Mouse (Mus musculus) embryonic fibroblast, embryonic 13.5 days (primary cell): ENCODE measurements around the gene Ikzf1.

Experiments used
- CTCF ChIP-seq: IDR thresholded peaks from 2 replicates; pipeline ENCODE4 v1.5.1; 2011; ENCODE audit warnings: mild to moderate bottlenecking, control low read depth, low read length, moderate library complexity, borderline replicate concordance; ENCODE audit not compliant: insufficient read depth
- POLR2A ChIP-seq: IDR thresholded peaks from 2 replicates; pipeline ENCODE4 v1.6.1; 2011; ENCODE audit warnings: low read depth, mild to moderate bottlenecking, control low read depth, low read length, moderate library complexity

DNA sequence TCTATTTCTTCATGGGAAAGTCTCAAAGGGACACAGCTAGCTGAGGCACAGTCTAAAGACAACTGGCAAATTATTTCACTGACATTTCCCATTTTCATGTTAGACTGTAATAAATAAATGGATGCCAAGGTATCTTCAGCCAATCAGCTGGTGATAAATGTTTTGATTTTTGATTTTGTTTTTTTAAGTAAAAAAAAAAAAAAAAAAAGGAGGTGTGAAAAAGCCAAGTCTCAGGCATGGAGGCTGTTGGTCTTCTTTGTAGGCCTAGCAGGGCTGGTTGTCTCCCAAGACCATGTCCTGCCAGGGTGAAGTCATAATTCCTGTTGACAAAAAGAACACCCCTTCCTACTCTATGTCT, 4.9 kb downstream of the Ikzf1 start:
- TF ChIP-seq CTCF (no peak), POLR2A (no peak)
